Mouse (Mus musculus) forebrain, embryonic 10.5 days (tissue): ENCODE measurements around the gene Fam151b. TPM values are rescaled to one million over a fixed set of nuclear protein-coding genes. Genes with fewer than 3 reads are reported as not detected.

Experiments used
- DNase-seq: peaks from one replicate; pipeline ENCODE4 v3.0.0-alpha.2; 2017; ENCODE audit warnings: low spot score; ENCODE audit errors: extremely low spot score
- H3K27ac ChIP-seq: fragments of 300-500 bp; sonication (generic); 2 replicates; pipeline ENCODE4 v1.5.1; 2016; ENCODE audit warnings: mild to moderate bottlenecking
- H3K27me3 ChIP-seq: fragments of 300-500 bp; sonication (generic); 2 replicates; pipeline ENCODE4 v1.6.1; 2016; ENCODE audit warnings: mild to moderate bottlenecking; ENCODE audit not compliant: poor library complexity, severe bottlenecking
- H3K36me3 ChIP-seq: fragments of 300-500 bp; sonication (generic); replicated peaks from 2 replicates; pipeline ENCODE4 v1.6.1; 2016; ENCODE audit warnings: mild to moderate bottlenecking, moderate library complexity
- H3K4me1 ChIP-seq: fragments of 300-500 bp; sonication (generic); 2 replicates; pipeline ENCODE4 v1.6.1; 2016
- H3K4me3 ChIP-seq: fragments of 300-500 bp; sonication (generic); 2 replicates; pipeline ENCODE4 v1.5.1; 2016; ENCODE audit warnings: mild to moderate bottlenecking, moderate library complexity
- H3K9me3 ChIP-seq: fragments of 300-500 bp; sonication (generic); 2 replicates; pipeline ENCODE4 v1.6.1; 2016; ENCODE audit warnings: mild to moderate bottlenecking, moderate library complexity
- WGBS: fragments of 180-500 bp; shearing (Covaris S2); methylation state at CpG from one replicate; pipeline ENCODE4 v1.1.7; 2016; 5-methylcytosine and 5-hydroxymethylcytosine counted together
- polyA plus RNA-seq: library from polyadenylated mRNA; unstranded; fragments of >200 nt; fragmentation: Nextera tagmentation; extraction: Ambion mirVana; gene quantifications from 2 replicates; pipeline ENCODE4 v1.2.1, GENCODE M21; 2016

The Fam151b gene
- 0.24 TPM in 1 of 2 replicates, not detected in the other for polyA plus RNA-seq

DNA sequence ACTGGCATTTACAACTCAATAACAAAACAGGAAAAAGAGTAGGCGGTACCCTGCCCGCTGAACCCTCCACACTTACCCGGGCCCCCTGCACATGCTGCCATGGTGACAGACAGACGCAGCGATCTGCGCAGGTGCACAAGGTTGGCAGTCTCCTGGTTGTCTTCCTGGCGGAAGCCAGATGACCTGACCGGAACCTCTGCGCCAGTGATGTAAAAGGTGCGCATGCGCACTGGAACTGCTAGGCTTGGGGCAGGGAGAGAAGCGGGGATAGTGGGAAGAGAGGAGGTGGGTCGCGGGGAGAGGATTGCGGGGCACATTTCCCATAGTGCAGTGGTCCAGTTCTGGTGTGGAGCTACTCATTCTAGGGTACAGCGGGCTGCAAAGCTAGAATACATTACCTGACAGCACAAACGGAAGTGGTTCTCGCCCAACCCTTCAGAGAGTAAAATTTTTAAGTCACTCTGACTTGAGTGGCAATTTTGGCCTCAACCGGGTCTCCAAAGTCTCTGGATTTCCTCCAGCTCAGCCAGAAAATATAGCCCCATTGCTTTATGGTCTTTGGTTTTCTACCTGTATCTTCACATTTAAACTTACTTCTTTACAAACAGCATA lies at the start of gene Fam151b:
TSS of gene Fam151b (minus strand) at position 164 of the 612 bp plus-strand sequence.
- peaks cover 6% of the 10 kb centered on the region; the same call in 1 of the 2 replicates for H3K4me1 ChIP-seq
- H3K36me3 ChIP-seq: no peaks in the 10 kb centered on the region
- H3K27ac ChIP-seq: peak within 1 kb of the TSS; percentile 85
- H3K9me3 ChIP-seq: no peaks in the 10 kb centered on the region
- no peaks in the 10 kb centered on the region for H3K27me3 ChIP-seq
- DNase-seq: peak; percentile 94
- 8% methylated on average over 19 of the region's 19 CpGs for WGBS
- peak within 1 kb of the TSS; percentile 54 for H3K4me3 ChIP-seq

GRCm38 (mm10) chr13:92532216-92532615 lies 48.4 kb upstream of the Fam151b start:
- Histone ChIP-seq H3K27me3 (no peaks in the 10 kb centered on the region), H3K4me3 (no peak overlapping the region), H3K36me3 (no peaks in the 10 kb centered on the region; the same call in 1 of the 2 replicates), H3K27ac (no peak overlapping the region), H3K4me1 (peaks cover 14% of the 10 kb centered on the region), H3K9me3 (no peaks in the 10 kb centered on the region)
- no peak for DNase-seq
- WGBS: 84% methylated on average over 2 of the region's 2 CpGs

- peaks cover 14% of the 10 kb centered on the region for H3K4me1 ChIP-seq
- 6% methylated on average over 15 of the region's 15 CpGs for WGBS
- H3K9me3 ChIP-seq: no peaks in the 10 kb centered on the region
- H3K27me3 ChIP-seq: no peaks in the 10 kb centered on the region
- peak overlapping the region; percentile 75 for H3K4me3 ChIP-seq
- no peak for DNase-seq
- peak overlapping the region; percentile 92 for H3K27ac ChIP-seq
- no peaks in the 10 kb centered on the region; the same call in 1 of the 2 replicates for H3K36me3 ChIP-seq
Measured at GRCm38 (mm10) chr13:92531237-92531636, 47.4 kb upstream of the Fam151b start.

DNA sequence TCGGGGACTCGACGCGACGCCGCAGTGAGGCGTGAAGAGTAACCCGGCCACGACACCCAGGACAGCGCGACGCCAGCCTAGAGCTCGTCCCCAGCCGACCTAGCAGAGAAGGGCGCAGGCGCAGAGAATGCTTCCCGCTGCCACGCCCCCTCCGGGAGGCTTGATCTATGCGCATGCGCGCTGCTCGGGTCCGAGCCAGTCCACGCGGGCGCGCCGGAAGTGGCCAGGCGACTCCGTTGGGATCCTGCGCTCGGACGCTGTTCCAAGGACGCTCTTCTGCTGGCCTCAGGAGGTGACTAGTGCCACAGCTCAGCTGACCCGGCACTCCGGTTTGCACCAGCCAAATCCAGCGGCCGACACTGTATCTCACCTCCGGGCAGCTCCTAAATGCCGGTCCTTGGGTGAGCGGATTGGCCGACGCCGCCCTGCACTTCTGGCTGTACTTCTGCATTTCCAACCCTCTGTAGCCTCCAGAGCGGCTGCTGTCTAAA lies 47.0 kb upstream of the Fam151b start, which contains the start of gene Zfyve16:
TSS of gene Zfyve16 (minus strand) at position 148 of the 491 bp plus-strand sequence.
- H3K36me3 ChIP-seq: no peaks in the 10 kb centered on the region; the same call in 1 of the 2 replicates
- H3K9me3 ChIP-seq: no peaks in the 10 kb centered on the region
- no peaks in the 10 kb centered on the region for H3K27me3 ChIP-seq
- H3K27ac ChIP-seq: peak within 1 kb of the TSS; percentile 92
- peak within 1 kb of the TSS; percentile 75 for H3K4me3 ChIP-seq
- peak; percentile 98 for DNase-seq
- peaks cover 14% of the 10 kb centered on the region for H3K4me1 ChIP-seq
- 0% methylated on average over 46 of the region's 46 CpGs for WGBS

DNA sequence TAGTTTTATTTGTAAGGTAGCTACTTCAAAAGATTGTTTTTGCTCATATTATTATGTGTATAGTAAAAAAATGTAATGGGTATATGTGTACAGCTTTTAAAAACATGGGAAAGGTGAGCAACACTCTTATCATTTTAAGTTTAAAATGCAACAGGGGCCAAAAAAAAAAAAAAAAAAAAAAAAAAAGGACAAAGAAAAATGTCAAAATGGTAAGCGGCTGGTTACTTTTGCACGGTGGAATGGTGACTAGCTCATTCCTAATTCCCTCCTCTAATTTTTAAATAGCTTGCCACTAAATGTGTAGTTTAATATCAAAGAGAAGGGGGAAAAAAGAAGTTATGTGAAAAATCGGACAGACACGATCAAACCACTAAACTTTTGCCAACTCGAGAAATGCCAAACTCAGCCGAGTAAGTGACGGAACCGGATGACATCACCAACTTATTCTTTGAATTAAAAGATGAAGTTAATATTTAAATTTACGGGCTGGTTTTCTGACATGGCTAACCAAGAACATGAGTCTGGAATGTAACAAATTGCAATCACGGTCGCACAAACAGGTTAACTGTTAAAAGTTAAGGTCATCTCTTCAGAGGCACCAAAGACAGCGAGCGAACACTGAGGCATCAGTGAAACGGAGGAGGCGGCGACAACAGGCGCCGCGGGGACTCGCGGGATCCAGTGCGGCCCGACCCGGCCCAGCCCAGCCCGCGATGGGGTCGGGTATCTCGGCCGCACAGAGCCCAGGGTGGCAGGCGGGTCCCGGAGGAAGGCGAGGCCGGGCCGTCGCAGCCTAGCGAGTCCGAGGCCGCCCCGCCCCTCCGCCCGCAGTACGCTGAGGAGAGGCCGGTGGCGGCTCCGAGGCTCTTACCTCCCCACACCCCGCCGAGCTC lies 46.3 kb upstream of the Fam151b start:
- DNase-seq: no peak
- peak overlapping the region; percentile 75 for H3K4me3 ChIP-seq
- H3K4me1 ChIP-seq: peaks cover 14% of the 10 kb centered on the region
- 4% methylated on average over 47 of the region's 47 CpGs for WGBS
- no peaks in the 10 kb centered on the region; the same call in 1 of the 2 replicates for H3K36me3 ChIP-seq
- peak overlapping the region; percentile 92 for H3K27ac ChIP-seq
- H3K27me3 ChIP-seq: no peaks in the 10 kb centered on the region
- no peaks in the 10 kb centered on the region for H3K9me3 ChIP-seq

DNA sequence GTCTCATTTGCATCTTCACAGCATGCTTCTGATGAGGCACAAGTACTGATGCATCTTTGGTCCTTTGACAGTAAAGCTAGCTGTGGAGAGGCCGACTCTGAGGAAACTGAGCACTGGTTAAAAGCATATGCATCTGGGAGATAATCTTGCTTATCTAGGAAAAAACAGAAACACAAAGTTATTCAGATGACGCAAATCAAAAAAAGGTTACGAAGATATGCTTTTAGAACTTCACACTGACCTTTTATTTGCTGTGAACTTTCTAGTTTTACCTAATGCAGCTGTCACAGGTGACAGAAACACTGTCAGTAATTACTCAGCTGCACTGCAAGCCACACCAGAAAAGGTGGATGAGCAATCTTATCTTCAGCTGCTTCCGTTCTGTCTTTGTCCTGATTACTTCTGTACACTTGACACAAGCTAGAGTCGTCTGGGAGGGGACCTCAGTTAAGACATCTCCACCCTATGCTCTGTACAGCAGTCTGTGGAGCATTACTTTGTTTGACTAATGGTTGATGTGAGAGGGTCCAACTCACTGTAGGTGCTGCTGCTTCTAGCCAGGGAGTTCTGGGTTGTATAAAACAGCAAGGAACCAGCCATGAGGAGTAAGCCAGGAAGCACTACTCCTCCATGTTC lies 39.5 kb upstream of the Fam151b start:
- H3K4me1 ChIP-seq: no peaks in the 10 kb centered on the region
- no peaks in the 10 kb centered on the region for H3K9me3 ChIP-seq
- no peak for DNase-seq
- H3K27me3 ChIP-seq: no peaks in the 10 kb centered on the region
- no peak overlapping the region for H3K4me3 ChIP-seq
- WGBS: 93% methylated on average over 5 of the region's 5 CpGs
- peaks cover 44% of the 10 kb centered on the region for H3K36me3 ChIP-seq
- no peak overlapping the region for H3K27ac ChIP-seq

- 91% methylated on average over 12 of the region's 12 CpGs for WGBS
- no peak overlapping the region for H3K4me3 ChIP-seq
- no peak overlapping the region for H3K27ac ChIP-seq
- H3K4me1 ChIP-seq: no peaks in the 10 kb centered on the region
- H3K36me3 ChIP-seq: peaks cover 43% of the 10 kb centered on the region
- DNase-seq: no peak
- H3K9me3 ChIP-seq: no peaks in the 10 kb centered on the region
- no peaks in the 10 kb centered on the region for H3K27me3 ChIP-seq
Measured at GRCm38 (mm10) chr13:92504871-92505270, 21.1 kb upstream of the Fam151b start.

GRCm38 (mm10) chr13:92491923-92492322 lies 8.1 kb upstream of the Fam151b start:
- peaks cover 44% of the 10 kb centered on the region for H3K36me3 ChIP-seq
- WGBS: 95% methylated on average over 1 of the region's 1 CpGs
- no peak overlapping the region for H3K27ac ChIP-seq
- no peaks in the 10 kb centered on the region for H3K4me1 ChIP-seq
- no peak for DNase-seq
- no peaks in the 10 kb centered on the region for H3K27me3 ChIP-seq
- no peaks in the 10 kb centered on the region for H3K9me3 ChIP-seq
- H3K4me3 ChIP-seq: no peak overlapping the region

GRCm38 (mm10) chr13:92490817-92491216 lies 7.0 kb upstream of the Fam151b start:
- no peak overlapping the region for H3K4me3 ChIP-seq
- no peaks in the 10 kb centered on the region for H3K4me1 ChIP-seq
- H3K27me3 ChIP-seq: no peaks in the 10 kb centered on the region
- no peaks in the 10 kb centered on the region for H3K9me3 ChIP-seq
- H3K36me3 ChIP-seq: peaks cover 44% of the 10 kb centered on the region
- WGBS: 86% methylated on average over 4 of the region's 4 CpGs
- H3K27ac ChIP-seq: no peak overlapping the region
- no peak for DNase-seq

DNA sequence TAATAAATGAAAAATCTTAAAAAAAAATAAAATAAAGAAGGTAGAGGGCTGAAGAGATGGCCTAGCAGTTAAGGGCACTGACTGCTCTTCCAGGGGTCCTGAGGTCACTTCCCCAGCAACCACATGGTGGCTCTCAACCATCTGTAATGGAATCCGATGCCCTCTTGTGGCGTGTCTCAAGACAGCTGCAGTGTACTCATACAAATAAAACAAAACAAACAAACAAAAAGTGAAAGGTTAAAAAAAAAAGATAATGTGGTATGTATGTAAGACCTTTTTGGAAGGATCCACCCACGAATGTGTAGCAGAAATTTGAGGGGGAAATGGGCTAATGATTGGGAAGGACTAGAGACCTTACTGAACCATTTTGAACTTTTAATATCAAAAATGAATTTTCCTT lies 467 bp downstream of the Fam151b start:
- Histone ChIP-seq H3K27ac (peak overlapping the region; percentile 85), H3K9me3 (no peaks in the 10 kb centered on the region), H3K27me3 (no peaks in the 10 kb centered on the region), H3K4me1 (peaks cover 6% of the 10 kb centered on the region; the same call in 1 of the 2 replicates), H3K4me3 (peak overlapping the region; percentile 54), H3K36me3 (no peaks in the 10 kb centered on the region)
- DNase-seq: peak; percentile 44
- 7% methylated on average over 3 of the region's 3 CpGs for WGBS

GRCm38 (mm10) chr13:92470151-92470550 lies 13.7 kb downstream of the Fam151b start:
- 79% methylated on average over 2 of the region's 2 CpGs for WGBS
- no peak overlapping the region for H3K27ac ChIP-seq
- no peak overlapping the region for H3K4me3 ChIP-seq
- DNase-seq: no peak
- H3K4me1 ChIP-seq: no peaks in the 10 kb centered on the region
- no peaks in the 10 kb centered on the region for H3K27me3 ChIP-seq
- no peaks in the 10 kb centered on the region for H3K36me3 ChIP-seq
- H3K9me3 ChIP-seq: no peaks in the 10 kb centered on the region

GRCm38 (mm10) chr13:92469381-92469780 lies 14.4 kb downstream of the Fam151b start:
- no peaks in the 10 kb centered on the region for H3K36me3 ChIP-seq
- no peak for DNase-seq
- no peaks in the 10 kb centered on the region for H3K9me3 ChIP-seq
- H3K4me3 ChIP-seq: no peak overlapping the region
- 85% methylated on average over 2 of the region's 2 CpGs for WGBS
- H3K27ac ChIP-seq: no peak overlapping the region
- H3K4me1 ChIP-seq: no peaks in the 10 kb centered on the region
- H3K27me3 ChIP-seq: no peaks in the 10 kb centered on the region
